Mouse (Mus musculus) intestine, embryonic 15.5 days (tissue): ENCODE measurements at regions not wholly inside any gene's neighbourhood (a gene's known extent, or its start where the extent isn't known, plus 50 kb on each side); places are given as distances from the start of the nearest gene placed in this dataset.

Experiments used
- ATAC-seq: fragments of 200-750 bp; cut with Nextera tagmentation; 2 replicates; pipeline ENCODE4 v1.8.0; 2017; ENCODE audit warnings: moderate TSS enrichment, moderate library complexity
- H3K27ac ChIP-seq: fragments of 300-500 bp; sonication (generic); 2 replicates; pipeline ENCODE4 v1.5.1; 2015; ENCODE audit warnings: mild to moderate bottlenecking, inconsistent platforms
- H3K27me3 ChIP-seq: fragments of 300-500 bp; sonication (generic); replicated peaks from 2 replicates; pipeline ENCODE4 v1.6.1; 2015; ENCODE audit warnings: inconsistent platforms
- H3K36me3 ChIP-seq: fragments of 300-500 bp; sonication (generic); 2 replicates; pipeline ENCODE4 v1.6.1; 2015; ENCODE audit warnings: inconsistent platforms
- H3K4me1 ChIP-seq: fragments of 300-500 bp; sonication (generic); replicated peaks from 2 replicates; pipeline ENCODE4 v1.6.1; 2015; ENCODE audit warnings: inconsistent platforms
- H3K4me2 ChIP-seq: fragments of 300-500 bp; sonication (generic); replicated peaks from 2 replicates; pipeline ENCODE4 v1.6.1; 2015; ENCODE audit warnings: mild to moderate bottlenecking, inconsistent platforms
- H3K4me3 ChIP-seq: fragments of 300-500 bp; sonication (generic); replicated peaks from 2 replicates; pipeline ENCODE4 v1.5.1; 2015; ENCODE audit warnings: inconsistent platforms
- H3K9ac ChIP-seq: fragments of 300-500 bp; sonication (generic); 2 replicates; pipeline ENCODE4 v1.6.1; 2015; ENCODE audit warnings: inconsistent platforms
- H3K9me3 ChIP-seq: fragments of 300-500 bp; sonication (generic); 2 replicates; pipeline ENCODE4 v1.6.1; 2016; ENCODE audit warnings: inconsistent platforms
- WGBS: fragments of 180-500 bp; shearing (Covaris S2); methylation state at CpG from one replicate; pipeline ENCODE4 v1.1.7; 2015; 5-methylcytosine and 5-hydroxymethylcytosine counted together

DNA sequence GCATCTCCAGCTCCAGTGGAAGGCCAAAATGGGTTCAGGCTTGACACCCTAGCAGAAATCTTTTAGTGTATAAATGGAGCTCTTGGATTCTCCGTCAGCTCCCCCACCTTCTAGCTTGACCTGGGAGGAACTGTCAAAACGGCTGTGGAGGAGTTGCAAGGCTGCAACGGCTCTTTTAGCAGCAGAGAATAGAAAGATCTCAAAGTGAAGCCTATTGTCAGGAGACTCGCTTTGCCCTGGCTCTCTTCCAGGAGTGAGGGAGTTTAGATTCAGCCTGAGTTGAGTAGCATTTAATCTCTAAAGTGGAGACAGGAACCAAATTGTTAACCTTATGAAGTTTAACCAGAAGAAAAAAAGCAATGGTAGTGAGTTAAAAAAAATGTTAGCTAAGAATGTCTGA lies 97.4 kb upstream of the Pkn2 start:
- Histone ChIP-seq H3K36me3 (no peaks in the 10 kb centered on the region), H3K4me2 (no peak overlapping the region), H3K27me3 (no peaks in the 10 kb centered on the region), H3K9me3 (no peaks in the 10 kb centered on the region), H3K9ac (no peak overlapping the region), H3K4me3 (no peak overlapping the region), H3K27ac (no peak overlapping the region), H3K4me1 (no peaks in the 10 kb centered on the region)
- ATAC-seq: no peak
- WGBS: 35% methylated on average over 4 of the region's 4 CpGs

DNA sequence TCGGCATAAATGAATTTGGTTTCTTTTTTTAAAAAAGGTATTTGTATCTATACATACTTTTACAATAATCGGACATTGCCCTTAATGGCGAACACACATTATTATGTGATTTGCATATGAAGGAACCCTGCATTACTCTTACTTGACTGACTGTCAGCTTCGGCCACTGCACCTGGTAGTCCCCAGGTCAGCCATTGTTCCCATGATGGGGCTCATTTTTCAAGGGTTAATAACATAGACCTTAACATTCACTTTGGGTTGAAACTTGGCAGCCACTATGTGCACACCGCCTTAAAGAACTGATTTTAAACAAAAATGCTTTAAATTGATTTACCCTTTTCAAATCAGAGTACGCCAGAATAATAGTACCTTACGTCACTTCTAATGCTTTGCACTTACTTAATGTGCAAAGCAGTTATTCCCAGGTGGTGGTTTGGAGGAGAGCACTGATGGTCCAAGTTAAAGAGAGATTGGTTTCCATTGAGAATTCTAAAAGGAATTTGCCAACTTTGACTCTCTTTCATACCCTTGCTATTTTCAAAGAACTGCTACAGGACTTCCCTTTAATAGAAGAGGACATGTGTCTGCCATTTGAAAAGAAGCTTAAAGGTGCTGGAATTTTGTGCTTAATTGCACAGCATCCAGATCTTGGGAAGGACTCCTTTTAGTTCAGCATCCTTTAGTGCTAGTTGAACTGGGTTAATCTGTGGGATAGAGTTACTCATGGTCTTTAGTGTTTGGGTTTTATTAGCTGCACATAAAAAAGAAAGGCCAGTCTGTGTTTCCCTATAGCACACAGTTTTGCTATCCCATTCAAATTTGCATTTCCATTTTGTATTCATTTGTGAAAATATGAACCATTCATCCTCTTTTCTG lies 95.0 kb upstream of the Pkn2 start:
- H3K4me3 ChIP-seq: no peak overlapping the region
- no peaks in the 10 kb centered on the region for H3K9me3 ChIP-seq
- H3K36me3 ChIP-seq: no peaks in the 10 kb centered on the region
- no peak overlapping the region for H3K4me2 ChIP-seq
- no peak overlapping the region for H3K27ac ChIP-seq
- 88% methylated on average over 7 of the region's 7 CpGs for WGBS
- no peaks in the 10 kb centered on the region for H3K4me1 ChIP-seq
- no peak overlapping the region for H3K9ac ChIP-seq
- no peaks in the 10 kb centered on the region for H3K27me3 ChIP-seq
- no peak for ATAC-seq

DNA sequence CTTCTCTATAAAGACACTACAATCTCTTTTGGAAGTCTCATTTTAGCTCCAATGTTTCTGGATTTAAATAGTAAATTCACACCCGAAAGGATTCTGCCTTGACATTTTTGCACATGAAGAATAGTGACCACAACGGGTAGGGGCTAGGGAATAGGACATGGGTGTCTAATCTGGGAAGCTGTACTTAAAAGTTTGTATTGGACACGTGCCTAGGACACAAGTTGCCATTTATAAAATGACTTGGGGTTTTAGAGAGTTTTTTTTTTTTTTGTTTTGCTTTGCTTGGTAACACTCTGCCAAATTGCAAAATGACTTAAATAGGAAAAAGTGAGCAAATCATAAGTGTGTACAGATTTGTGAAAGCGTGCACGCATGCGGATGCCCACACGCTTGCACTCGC lies 93.8 kb upstream of the Pkn2 start:
- Histone ChIP-seq H3K36me3 (no peaks in the 10 kb centered on the region), H3K4me3 (no peak overlapping the region), H3K9me3 (no peaks in the 10 kb centered on the region), H3K4me1 (no peaks in the 10 kb centered on the region), H3K27ac (no peak overlapping the region), H3K9ac (no peak overlapping the region), H3K27me3 (no peaks in the 10 kb centered on the region), H3K4me2 (no peak overlapping the region)
- no peak for ATAC-seq
- WGBS: 83% methylated on average over 8 of the region's 8 CpGs

DNA sequence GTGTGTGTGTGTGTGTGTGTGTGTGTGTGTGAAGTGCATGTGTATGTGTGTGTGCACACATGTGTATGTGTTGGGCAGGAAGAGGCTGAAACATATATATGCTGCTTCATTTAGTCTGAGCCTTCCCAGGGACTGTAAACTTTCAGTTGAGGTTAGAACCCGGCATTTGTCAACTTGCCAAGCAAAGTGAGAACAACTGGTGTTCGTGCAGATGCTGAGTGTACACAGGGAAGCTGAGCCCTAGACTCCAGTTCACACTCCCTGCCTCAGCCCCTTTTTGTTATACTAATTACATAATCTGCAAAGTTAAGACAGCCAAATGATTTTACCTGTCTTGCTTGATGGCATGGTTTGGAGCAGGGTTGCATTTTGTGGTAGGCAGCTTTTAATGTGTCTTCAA lies 87.7 kb upstream of the Pkn2 start:
- no peak overlapping the region for H3K27ac ChIP-seq
- H3K9me3 ChIP-seq: no peaks in the 10 kb centered on the region
- H3K4me3 ChIP-seq: no peak overlapping the region
- WGBS: 40% methylated on average over 2 of the region's 2 CpGs
- ATAC-seq: no peak
- H3K4me2 ChIP-seq: no peak overlapping the region
- no peak overlapping the region for H3K9ac ChIP-seq
- H3K4me1 ChIP-seq: no peaks in the 10 kb centered on the region
- no peaks in the 10 kb centered on the region for H3K27me3 ChIP-seq
- no peaks in the 10 kb centered on the region for H3K36me3 ChIP-seq

DNA sequence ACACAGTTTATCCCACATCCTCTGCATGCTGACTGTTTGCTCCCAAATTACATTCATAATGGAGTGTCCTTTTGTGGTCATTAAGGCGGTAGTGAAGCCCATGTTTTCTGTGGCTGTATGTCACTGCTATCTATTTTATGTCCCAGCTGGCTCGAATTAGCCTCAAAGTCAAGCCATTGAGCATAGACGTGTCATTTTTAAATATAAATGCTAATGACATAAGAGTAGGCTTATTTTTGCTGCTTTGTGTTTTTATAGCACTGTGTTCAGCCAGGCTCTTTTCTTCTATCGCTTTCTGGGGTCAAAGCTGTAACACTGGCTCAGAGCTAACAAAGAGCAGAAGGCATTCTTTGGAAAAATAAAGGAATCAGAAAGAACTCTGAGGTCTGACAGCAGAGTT lies 83.8 kb upstream of the Pkn2 start:
- Histone ChIP-seq H3K27ac (no peak overlapping the region), H3K4me1 (no peaks in the 10 kb centered on the region), H3K4me3 (no peak overlapping the region), H3K27me3 (no peaks in the 10 kb centered on the region), H3K4me2 (no peak overlapping the region), H3K9ac (no peak overlapping the region), H3K9me3 (no peaks in the 10 kb centered on the region), H3K36me3 (no peaks in the 10 kb centered on the region)
- ATAC-seq: no peak
- 71% methylated on average over 4 of the region's 4 CpGs for WGBS

DNA sequence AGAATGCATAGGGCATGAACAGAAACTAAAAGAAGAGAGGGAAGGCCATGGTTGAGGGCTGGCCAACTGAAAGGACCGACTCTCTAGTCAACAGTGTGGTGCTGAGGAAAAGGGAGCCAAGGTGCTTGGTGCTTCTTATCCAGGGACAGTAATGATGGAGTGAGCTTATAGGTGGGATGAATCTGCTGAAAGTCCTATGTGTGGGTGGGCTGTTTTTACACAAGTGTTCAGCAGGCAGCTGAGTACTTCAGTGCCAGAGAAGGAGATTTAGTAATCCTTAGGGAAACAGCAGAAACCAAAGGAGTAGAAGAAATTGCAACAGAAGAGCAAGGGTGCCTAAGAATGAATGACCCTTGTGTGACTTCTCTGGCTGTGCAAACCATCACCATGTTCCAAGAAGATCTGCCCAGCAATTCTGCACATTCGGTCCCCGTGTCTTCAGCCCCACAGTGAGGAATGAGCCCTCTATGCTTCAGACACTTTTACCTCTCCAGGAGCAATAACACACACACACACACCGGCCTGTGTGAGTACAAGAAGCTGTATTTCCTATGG lies 82.1 kb upstream of the Pkn2 start:
- ATAC-seq: no peak
- Histone ChIP-seq H3K4me3 (no peak overlapping the region), H3K27ac (no peak overlapping the region)

DNA sequence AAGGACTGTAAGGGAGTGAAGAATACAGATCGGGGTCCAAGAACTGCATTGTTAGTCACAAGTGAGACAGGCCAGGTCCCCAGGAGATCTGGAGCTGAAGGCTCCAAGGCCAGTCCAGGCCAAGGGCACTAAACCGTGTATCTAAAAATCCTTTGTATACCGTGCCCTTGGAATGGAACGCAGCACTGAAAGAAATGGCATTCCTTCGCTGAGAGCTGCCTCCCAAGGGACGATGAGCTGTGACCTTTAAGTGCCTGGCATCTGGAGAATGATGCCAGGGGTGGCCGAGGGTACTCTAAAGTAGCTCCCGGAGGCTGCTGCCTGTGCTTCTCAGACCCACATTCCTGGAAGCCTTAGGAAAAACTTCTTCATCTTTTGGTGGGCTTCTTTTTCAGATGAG lies 76.0 kb upstream of the Pkn2 start:
- Histone ChIP-seq H3K9ac (no peak overlapping the region), H3K36me3 (no peaks in the 10 kb centered on the region), H3K27ac (no peak overlapping the region), H3K4me1 (no peaks in the 10 kb centered on the region), H3K27me3 (no peaks in the 10 kb centered on the region), H3K4me3 (no peak overlapping the region), H3K9me3 (no peaks in the 10 kb centered on the region), H3K4me2 (no peak overlapping the region)
- ATAC-seq: no peak
- 75% methylated on average over 8 of the region's 8 CpGs for WGBS

More for the DNA sequence above, 82.1 kb upstream of the Pkn2 start:
- H3K27me3 ChIP-seq: no peaks in the 10 kb centered on the region
- H3K4me1 ChIP-seq: no peaks in the 10 kb centered on the region
- WGBS: 83% methylated on average over 4 of the region's 4 CpGs
- H3K4me2 ChIP-seq: no peak overlapping the region
- no peak overlapping the region for H3K9ac ChIP-seq
- no peaks in the 10 kb centered on the region for H3K9me3 ChIP-seq
- H3K36me3 ChIP-seq: no peaks in the 10 kb centered on the region

DNA sequence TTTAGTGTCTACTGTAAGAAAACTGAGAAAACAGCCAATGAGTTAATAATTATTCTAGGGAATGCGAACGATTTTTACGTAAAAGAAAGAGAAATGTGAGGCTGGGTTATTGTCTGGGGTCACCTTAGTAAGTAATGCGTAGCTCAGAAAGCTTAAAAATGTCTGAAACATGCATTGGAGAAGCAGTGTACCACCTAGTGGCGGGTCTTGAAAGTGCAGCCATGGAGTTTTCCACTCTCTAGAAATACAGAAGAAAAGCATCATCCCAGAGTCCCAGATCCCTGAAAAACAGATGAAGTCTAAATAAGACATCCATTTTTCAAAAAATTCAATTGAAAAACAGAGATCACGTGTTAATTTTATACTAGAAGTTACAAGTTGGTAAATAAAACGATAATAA lies 67.0 kb upstream of the Pkn2 start:
- H3K4me1 ChIP-seq: no peaks in the 10 kb centered on the region
- no peak overlapping the region for H3K9ac ChIP-seq
- WGBS: 38% methylated on average over 7 of the region's 7 CpGs
- H3K36me3 ChIP-seq: no peaks in the 10 kb centered on the region
- no peak for ATAC-seq
- no peak overlapping the region for H3K4me3 ChIP-seq
- no peak overlapping the region for H3K27ac ChIP-seq
- no peaks in the 10 kb centered on the region for H3K27me3 ChIP-seq
- H3K4me2 ChIP-seq: no peak overlapping the region
- no peaks in the 10 kb centered on the region for H3K9me3 ChIP-seq

DNA sequence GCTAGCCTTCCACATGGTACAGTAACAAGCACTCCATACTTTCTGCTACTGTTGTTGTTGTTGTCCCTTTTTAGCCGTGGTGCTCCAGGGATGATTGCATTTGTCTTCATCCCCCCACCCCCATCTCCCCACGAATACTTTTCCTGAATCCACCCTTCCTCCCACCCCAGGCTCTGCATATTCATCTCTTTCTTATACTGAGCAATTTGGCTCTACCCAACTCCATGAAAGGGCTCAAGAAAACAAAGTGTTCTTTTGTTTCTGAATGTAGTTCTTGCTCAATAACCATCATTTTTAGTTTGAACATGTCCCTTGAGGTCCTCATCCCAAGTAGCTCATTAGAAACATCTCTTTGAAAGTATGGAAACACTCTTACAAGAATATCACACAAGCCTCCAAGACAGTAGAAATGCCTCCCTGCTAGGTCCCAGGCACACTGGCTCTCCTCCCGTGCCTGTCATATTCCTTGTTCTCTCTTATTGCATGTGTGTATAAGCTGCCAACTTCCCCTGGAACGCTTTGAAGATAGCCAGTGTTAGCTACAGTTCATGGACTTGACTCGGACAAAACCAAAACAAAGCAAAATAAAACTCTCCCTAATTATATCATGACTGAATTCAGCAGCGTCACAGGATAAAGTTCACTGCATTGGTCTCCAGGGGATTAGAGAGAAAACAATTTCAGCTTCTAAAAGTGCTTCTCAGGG lies 59.7 kb upstream of the Pkn2 start:
- Histone ChIP-seq H3K4me2 (no peak overlapping the region), H3K9ac (no peak overlapping the region), H3K4me3 (no peak overlapping the region), H3K27me3 (no peaks in the 10 kb centered on the region), H3K9me3 (no peaks in the 10 kb centered on the region), H3K4me1 (no peaks in the 10 kb centered on the region), H3K27ac (no peak overlapping the region), H3K36me3 (no peaks in the 10 kb centered on the region)
- 47% methylated on average over 6 of the region's 6 CpGs for WGBS
- ATAC-seq: no peak

DNA sequence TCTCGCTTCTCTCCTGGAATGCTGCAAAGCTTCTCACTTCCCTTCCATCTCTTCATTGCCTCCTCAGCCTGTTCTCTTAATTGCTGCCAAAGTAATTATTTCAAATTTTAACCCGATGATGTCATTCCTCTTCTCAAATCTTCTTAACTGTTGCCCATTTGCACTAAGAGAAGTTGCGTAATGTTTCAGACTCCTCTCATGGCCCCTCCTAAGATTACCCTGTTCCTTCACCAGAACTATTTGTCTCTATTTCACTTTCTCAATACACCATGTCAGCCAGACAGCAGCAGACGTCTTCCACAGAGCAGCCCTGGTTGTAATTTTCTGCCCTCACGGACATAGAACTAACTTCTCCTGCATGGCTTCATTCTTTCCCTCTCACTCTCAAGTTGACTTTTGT lies 59.1 kb upstream of the Pkn2 start:
- Histone ChIP-seq H3K27ac (no peak overlapping the region), H3K4me1 (no peaks in the 10 kb centered on the region), H3K4me3 (no peak overlapping the region), H3K4me2 (no peak overlapping the region), H3K36me3 (no peaks in the 10 kb centered on the region), H3K9me3 (no peaks in the 10 kb centered on the region), H3K9ac (no peak overlapping the region), H3K27me3 (no peaks in the 10 kb centered on the region)
- WGBS: 69% methylated on average over 5 of the region's 5 CpGs
- ATAC-seq: no peak

DNA sequence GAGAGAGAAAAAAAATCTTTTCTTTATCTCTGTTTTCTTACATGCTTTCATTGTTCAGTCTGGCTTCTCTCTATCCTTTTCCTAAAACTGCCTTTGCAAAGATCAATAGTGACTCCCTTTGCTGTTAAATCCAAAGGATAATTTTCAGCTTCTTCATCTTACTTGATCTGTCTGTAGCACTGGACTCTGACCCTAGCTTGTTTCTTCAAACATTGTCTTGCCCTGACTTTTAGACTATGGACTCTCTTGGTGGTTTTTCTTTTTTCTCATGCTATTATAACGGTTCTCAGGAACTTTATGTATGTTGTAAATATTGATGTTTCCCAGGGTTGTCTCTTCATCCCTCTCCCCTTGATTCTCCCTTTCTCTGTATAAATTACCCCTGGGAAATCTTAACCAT lies 58.0 kb upstream of the Pkn2 start:
- H3K9me3 ChIP-seq: no peaks in the 10 kb centered on the region
- H3K27me3 ChIP-seq: no peaks in the 10 kb centered on the region
- no peak overlapping the region for H3K9ac ChIP-seq
- no peaks in the 10 kb centered on the region for H3K4me1 ChIP-seq
- no peak overlapping the region for H3K4me2 ChIP-seq
- H3K4me3 ChIP-seq: no peak overlapping the region
- no peaks in the 10 kb centered on the region for H3K36me3 ChIP-seq
- ATAC-seq: no peak
- H3K27ac ChIP-seq: no peak overlapping the region
- 31% methylated on average over 1 of the region's 1 CpGs for WGBS

DNA sequence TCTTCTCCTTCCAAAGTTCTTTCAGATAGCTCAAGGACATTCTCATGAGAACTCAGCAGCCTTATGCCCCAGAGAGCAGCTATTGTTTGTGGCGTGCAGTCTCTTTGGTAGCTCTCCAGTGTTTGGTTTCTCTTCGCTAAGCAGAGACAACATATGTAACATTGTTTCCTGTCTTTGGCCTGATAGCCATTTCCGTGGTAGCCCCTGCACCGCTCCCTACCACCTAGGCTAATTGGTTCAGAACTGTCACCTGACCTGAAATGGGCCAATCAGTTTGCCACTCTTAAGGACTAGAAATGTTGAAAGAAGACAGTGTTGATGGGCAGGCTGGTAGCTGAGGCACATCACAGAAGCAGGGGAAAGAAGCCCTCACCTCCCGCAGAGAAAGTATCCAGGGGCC lies 54.1 kb upstream of the Pkn2 start:
- no peak for ATAC-seq

DNA sequence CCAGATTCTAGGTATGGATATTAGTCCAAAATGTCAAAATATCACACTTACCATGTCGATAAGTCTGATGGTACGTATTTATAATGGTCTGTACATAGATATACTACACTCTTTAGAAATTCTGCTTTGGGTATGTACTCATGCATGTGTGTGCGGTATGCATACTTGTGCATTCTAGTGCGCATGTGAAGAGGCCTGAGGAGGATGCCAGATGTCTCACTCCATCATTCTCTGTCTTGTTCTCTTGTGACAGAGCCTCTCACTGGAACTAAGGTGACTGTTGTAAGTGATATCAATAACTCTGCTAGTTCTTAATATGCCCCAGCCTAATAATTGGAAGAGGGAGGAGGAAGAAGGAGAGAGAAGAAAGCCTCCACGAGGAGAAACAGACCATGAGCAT lies 52.5 kb upstream of the Pkn2 start:
- Histone ChIP-seq H3K27ac (no peak overlapping the region), H3K36me3 (no peaks in the 10 kb centered on the region), H3K27me3 (no peaks in the 10 kb centered on the region), H3K9me3 (no peaks in the 10 kb centered on the region), H3K4me1 (no peaks in the 10 kb centered on the region), H3K4me3 (no peak overlapping the region), H3K4me2 (no peak overlapping the region), H3K9ac (no peak overlapping the region)
- no peak for ATAC-seq
- WGBS: 88% methylated on average over 5 of the region's 5 CpGs

More for the DNA sequence above, 54.1 kb upstream of the Pkn2 start:
- no peak overlapping the region for H3K27ac ChIP-seq
- H3K9me3 ChIP-seq: no peaks in the 10 kb centered on the region
- no peak overlapping the region for H3K4me2 ChIP-seq
- H3K4me1 ChIP-seq: no peaks in the 10 kb centered on the region
- 65% methylated on average over 5 of the region's 5 CpGs for WGBS
- no peak overlapping the region for H3K9ac ChIP-seq
- H3K27me3 ChIP-seq: no peaks in the 10 kb centered on the region
- H3K4me3 ChIP-seq: no peak overlapping the region
- H3K36me3 ChIP-seq: no peaks in the 10 kb centered on the region
